Mouse (Mus musculus) urinary bladder, postnatal 14 days (tissue): ENCODE measurements around the gene Gm49318.
"Not testable (repeated sequence)": the region's sequence is repeated elsewhere in the genome, so short reads cannot be mapped to it uniquely, and the experiment has no call there.

ENCODE experiments used
- DNase-seq: peaks from one replicate; pipeline ENCODE4 v3.0.0; 2021; ENCODE audit warnings: low spot score

The Gm49318 gene

GRCm38 (mm10) chr9:22070791-22071573 lies at the start of gene Gm49318, which contains the start of gene Zfp653:
TSS of gene Gm49318 (minus strand) at chr9:22071259.
TSS of gene Zfp653 (minus strand) at chr9:22071376.
- peak; percentile 98 for DNase-seq

- no peak for DNase-seq
These were observed 48.5 kb upstream of the Gm49318 start for GRCm38 (mm10) chr9:22119543-22119942.

DNA sequence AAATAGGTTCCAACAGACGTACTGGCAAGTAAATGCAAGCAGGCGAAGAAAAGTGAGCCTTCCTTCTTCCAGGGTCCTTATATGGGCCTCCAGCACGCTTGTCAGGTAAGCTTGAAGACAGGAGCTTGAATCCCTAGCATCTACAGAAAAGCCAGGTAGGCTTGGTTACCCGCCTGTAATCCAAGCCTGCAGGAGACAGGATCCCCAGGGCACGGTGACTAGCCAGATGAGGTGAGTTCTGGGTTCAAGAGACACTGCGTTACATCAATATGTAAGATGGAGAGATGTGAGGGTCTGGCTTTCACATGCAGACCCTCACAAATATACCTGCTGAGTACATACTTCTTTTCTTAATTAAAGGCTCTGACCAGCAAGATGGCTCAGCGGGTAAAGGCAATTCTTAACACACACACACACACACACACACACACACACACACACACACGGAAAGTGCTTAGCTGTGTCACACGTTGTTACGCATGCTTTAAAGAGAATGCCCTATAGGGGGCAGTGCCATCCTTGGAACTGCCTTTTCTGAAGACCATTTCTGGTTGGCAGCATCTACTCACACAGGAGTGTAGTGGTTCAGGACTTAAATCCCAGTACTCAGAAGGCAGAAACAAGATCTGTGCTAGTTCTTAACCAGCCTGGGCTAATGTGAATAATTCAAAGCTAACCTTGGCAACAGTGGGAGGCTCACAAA lies 46.8 kb upstream of the Gm49318 start:
- peak; percentile 58 for DNase-seq

DNA sequence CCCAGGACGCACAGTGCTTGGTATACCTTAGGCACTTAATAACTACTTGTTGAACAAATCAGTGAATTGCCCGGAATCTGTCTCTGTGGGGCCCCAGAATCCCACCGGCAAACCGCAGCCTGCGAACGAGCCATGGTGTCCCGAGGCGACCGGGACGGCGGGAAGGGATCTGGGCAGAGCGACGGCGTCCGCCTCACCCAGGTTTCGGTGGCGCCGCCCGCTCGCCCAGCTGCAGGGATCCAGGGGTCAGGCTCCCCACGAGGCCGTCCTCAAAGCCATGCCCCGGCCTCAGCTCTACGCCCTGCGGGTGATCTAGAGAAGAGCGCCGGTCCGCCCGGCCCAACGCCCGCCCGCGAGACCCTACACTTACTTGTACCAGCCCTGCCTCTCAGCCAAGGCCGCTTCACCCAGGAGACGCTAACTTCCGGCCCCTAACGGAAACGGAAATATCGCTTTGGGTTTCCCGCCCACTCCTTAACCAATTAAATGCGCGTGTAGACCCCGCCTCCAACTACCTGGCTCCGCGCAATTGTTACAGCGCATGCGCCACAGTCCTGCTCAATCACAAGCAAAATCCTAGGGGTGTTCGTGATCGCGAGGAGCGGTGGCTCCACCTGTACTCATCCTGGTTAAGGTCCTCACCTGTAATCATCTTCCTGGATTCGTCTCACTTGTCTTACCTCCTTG lies 45.8 kb upstream of the Gm49318 start, which contains the start of gene Elof1:
TSS of gene Elof1 (minus strand) at position 433 of the 687 bp plus-strand sequence.
- DNase-seq: peak; percentile 94

- DNase-seq: no peak
These were observed 45.0 kb upstream of the Gm49318 start for GRCm38 (mm10) chr9:22116086-22116485.

GRCm38 (mm10) chr9:22115635-22116034 lies 44.6 kb upstream of the Gm49318 start:
- DNase-seq: no peak

- no peak for DNase-seq
These were observed 37.1 kb upstream of the Gm49318 start for GRCm38 (mm10) chr9:22108194-22108593.

DNA sequence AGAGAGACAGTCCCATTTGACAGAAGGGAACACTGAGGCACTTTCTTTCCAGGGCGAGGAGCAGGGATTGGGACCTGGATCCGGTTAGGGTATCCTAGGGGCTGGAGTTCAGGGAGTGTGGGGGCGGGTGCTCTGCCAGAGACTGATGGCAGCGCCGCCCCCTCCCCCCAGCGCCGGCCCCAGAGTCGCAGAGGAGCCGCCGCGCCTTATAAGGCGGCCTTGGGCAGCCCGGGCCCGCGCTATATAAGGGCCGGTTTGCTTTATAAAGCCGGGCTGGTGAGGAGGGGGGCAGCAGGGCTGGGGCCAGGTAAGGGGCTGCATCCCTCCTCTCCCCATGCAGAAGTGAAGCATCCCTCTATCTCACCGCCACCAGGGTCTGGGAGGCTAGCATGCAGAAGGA lies 28.9 kb upstream of the Gm49318 start:
- peak; percentile 34 for DNase-seq

- DNase-seq: peak; percentile 45
These were observed 28.1 kb upstream of the Gm49318 start, which contains the start of gene Cnn1 for GRCm38 (mm10) chr9:22098993-22099696. TSS of gene Cnn1 (plus strand) at chr9:22099216.

- DNase-seq: peak; percentile 91
These were observed 24.8 kb upstream of the Gm49318 start for GRCm38 (mm10) chr9:22095854-22096307.

- no peak for DNase-seq
These were observed 21.7 kb upstream of the Gm49318 start for GRCm38 (mm10) chr9:22092746-22093145.

DNA sequence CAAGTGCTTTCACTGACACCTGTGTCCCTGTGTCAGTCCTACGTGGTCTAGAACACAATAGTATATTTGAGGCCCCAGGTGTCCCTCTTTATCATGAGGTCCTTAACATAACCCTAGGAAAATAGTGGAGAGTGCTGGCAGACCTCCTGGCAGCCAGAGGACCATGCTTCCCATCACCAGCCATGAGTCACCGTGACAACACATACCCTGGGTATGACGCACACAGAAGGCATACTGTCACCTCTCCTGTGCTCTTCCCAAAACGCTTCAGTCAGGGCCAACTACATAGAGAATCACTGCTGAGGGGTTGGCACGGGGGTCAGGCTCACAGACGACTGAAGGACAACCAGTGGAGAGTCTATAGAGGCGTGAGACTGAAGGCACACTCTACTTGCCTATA lies 18.9 kb upstream of the Gm49318 start:
- DNase-seq: no peak

DNA sequence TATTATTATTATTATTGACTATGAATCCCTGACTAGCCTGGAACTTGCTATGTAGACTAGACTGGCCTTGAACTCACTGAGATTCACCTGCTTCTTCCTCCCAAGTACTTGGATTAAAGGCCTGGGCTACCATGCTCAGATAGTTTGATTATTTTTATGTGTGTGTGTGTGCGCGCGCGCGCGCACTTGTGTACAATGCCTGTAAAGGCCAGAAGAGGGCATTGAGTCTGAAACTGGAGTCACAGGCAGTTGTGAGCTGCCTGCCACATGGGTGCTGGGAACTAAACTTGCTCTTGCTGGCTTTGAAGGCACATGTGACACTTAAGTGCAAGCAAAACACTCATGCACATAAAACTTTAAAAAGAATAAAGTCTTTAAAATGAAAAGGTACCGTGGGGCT lies 18.2 kb upstream of the Gm49318 start:
- DNase-seq: no peak

GRCm38 (mm10) chr9:22087034-22087618 lies 16.1 kb upstream of the Gm49318 start:
- no peak for DNase-seq

DNA sequence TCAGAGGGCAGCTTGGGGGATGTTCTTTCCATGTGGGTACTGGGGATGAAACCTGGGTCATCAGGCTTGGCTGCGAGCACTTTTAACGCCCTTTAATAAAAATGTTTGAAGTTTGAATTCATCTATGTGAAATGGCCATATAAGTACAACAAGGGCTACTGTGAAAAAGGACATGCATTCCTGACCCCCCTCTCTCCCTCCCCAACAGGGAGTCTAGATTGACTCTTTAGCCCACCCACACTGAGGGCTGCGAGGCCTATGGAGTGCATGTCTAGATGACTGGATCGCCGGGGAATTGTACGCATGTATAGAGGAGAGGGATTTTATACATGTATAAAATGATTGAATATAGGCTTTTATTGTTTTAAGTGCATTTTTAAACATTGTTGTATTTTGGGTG lies 15.0 kb upstream of the Gm49318 start:
- DNase-seq: no peak

- DNase-seq: peak; percentile 94
These were observed 14.2 kb upstream of the Gm49318 start, which contains the start of gene Ecsit for GRCm38 (mm10) chr9:22085022-22085834. TSS of gene Ecsit (minus strand) at chr9:22085438.

DNA sequence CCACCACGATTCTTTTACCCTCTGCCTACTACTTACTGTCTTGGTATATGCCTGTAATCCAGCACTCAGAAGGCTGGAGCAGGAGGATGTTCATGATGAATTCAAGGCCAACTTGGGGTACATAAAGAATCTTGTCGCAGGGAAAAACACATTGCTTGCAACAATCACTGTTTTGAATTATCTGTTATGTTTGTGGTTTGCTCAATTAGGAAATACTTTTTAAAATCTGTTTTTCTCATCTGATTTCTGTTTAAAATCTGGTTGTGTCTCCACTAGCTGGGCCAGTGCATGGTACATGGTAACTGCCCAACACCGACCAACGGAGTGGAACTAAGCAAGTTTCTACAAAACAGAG lies 13.6 kb upstream of the Gm49318 start:
- DNase-seq: no peak

- no peak for DNase-seq
These were observed 5.2 kb upstream of the Gm49318 start for GRCm38 (mm10) chr9:22076223-22076622.

- not testable (repeated sequence) for DNase-seq
These were observed 4.7 kb upstream of the Gm49318 start for GRCm38 (mm10) chr9:22075778-22076177.

DNA sequence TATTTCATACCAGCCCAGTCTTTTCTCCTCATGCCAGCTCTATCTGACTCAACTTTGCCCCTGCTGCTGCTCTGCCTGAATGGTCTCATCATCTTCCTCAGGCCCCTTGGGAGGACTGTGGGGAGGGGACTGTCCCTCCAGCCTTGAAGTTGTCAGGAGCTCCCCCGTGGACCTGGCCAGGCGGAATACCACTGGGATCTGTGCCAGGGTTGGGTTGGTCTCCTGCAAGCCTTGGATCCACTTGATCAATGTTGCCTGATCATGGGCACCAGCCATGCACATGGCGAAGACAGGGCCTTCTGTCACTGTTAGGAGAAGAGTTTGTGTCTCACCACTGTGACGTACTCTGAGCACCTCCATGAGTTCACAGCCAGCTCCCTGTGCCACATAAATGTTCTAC lies 1.2 kb upstream of the Gm49318 start:
- no peak for DNase-seq
